Mouse (Mus musculus) G1E (cell line): ENCODE data around the gene Mocs1.

Experiments used
- CTCF ChIP-seq: IDR thresholded peaks from 2 replicates; pipeline ENCODE4 v1.5.1; 2012; ENCODE audit warnings: low read depth, low read length, inconsistent platforms, mixed read lengths
- GATA1 ChIP-seq: IDR thresholded peaks from 2 replicates; pipeline ENCODE4 v1.6.1; 2012; ENCODE audit warnings: borderline replicate concordance, low read length, inconsistent platforms, mixed read lengths

DNA sequence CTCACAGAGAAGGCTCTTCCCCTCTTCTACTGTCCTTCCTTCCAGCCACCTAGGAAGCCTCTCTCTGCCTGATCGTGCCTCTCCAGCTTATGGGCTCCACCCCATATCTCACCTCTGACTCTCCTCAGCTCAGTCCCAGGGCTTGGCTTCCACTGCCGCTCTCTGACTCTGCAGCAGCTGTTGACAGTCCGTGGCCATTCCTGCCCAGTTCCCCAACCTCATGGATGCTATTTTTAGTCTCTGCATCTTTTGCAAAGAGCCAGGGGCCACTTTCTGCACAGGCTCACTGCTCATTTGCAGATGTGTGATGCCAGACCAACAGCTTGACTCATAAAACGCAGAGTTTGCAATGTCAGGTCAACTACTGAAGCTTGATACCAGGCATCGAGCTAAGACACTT lies 60.9 kb downstream of the Mocs1 start:
- TF ChIP-seq CTCF (no peak), GATA1 (no peak)
